Mouse (Mus musculus) thymus, adult 18-20 months (tissue): Measurements from ENCODE around the gene Usp44.

Experiments used
- DNase-seq, 2 experiments: peaks; one replicate each; pipeline ENCODE4 v3.0.0; 2022; ENCODE audit warnings: mixed read lengths in 2 of 2

The Usp44 gene

DNA sequence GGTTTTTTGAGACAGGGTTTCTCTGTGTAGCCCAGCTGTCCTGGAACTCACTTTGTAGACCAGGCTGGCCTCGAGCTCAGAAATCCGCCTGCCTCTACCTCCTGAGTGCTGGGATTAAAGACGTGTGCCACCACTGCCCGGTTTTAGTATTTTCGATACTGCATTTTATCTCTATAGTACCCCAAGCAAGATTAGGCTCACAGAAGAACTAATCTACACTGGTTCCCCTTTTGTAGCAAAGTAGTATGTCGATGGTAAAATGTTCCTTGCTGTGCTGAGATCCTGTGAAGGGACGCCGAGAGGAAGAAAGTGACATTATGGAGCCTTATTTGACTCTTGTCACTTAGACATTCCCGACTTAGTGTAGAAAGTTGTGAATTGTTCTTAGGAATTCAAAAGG is 23.8 kb downstream of the Usp44 start:
- no peak for DNase-seq

DNA sequence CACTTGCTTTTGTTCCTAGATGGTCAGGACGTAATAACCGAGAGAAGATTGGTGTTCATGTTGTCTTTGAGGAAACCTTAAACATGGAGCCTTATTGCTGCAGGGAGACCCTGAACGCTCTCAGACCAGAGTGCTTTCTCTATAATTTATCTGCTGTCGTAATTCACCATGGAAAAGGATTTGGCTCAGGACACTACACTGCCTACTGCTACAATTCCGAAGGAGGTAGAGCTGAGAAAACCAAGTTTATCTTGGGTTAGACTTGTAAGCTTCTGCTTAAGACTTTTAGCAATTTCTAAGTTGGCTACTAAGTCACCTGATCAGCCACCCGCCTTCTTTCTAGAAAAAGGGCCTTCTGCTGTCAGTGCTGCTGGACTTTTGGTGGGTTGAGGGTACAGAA is 24.7 kb downstream of the Usp44 start:
- no peak for DNase-seq

DNA sequence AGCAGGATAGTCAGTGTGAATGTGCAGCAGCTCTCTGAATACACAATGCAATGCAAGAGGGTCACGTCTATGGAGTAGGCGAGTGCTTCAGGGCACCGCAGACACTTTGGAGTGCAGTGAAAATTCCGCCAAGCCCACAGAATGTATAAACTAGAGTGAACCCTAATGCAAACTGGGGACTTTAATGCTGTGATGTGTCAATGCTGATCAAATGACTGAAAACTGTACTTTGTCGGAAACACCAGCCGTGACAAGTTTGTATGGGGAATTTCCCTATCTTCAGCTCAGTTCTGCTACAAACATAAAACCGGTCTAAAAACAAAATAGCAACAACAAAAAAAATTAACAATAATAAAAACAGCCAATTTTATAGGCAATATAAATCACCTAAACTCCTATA is 37.0 kb downstream of the Usp44 start:
- DNase-seq, result no peak

DNA sequence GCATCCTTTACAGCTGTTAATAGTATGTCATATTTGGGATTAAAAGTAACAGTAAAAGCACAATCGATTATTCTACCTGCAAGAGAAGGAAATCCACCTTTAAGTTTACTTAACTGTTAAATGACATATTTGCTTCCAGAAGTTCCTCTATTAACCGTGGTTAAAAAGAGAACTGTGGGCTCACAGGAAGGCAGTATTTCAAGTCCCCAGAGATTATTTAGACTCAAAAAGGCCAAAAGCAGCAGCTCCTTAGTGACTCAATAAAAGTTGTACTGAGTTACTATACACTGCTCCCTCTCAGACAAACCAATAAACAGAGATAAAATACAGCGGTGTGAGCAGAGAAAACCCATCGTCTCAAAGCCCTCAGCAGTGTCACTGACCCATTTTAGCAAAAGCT is 37.5 kb downstream of the Usp44 start:
- no peak for DNase-seq

DNA sequence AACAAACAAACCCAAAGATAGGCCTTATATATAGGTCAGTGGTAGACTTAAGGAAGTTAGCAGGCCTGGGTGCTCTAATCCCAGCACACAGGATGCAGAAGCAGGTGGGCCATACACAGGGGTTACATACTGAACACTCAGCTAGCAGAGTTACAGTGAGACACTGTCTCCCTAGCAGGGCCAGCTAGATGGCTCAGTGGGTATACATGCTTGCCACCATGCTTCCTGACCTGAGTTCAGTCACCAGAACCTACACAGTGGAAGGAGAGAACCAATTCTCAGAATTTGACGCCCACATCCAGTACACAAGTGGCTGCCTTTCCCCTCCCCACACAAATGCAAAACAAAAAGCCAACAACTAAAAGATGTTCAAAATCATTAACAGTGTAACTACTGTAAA is 45.4 kb downstream of the Usp44 start:
- no peak for DNase-seq

DNA sequence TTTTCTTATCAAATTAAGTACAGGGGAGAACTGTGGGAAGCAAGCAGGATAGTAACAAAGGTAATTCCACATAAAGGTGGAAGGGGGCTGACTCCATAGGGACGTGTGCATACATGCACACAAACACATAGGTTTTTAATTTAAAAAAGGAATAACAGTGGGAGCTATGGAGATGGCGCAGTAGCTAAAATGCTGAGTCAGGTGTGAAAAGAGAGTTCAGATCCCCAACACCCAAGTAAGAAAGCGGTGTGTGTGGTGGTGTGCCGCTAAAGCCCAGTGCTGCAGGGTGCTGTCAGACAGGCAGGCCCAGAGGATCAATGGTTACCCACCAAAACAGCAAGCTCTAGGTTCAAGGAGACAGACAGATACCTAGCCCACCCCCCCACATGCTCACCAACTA is 47.4 kb downstream of the Usp44 start:
- no peak for DNase-seq

DNA sequence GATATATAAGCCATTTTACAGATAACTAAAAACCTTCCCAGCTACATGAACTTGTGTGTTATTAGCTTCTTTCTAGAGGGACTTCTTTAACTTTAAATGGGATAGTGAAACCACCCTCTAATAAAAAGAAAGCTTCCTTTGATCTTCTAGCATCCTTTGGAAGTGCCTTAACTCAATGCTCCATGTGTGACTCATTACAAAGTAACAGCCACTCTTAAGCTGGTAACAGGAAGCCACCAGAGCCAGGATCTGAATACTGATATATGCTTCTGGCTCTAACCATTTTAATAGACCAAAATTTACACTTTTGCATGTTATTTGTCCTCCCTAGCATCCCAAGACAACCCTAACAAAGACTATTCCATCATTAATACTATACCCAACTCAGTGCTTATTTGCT is 50.6 kb downstream of the Usp44 start:
- DNase-seq, result no peak

DNA sequence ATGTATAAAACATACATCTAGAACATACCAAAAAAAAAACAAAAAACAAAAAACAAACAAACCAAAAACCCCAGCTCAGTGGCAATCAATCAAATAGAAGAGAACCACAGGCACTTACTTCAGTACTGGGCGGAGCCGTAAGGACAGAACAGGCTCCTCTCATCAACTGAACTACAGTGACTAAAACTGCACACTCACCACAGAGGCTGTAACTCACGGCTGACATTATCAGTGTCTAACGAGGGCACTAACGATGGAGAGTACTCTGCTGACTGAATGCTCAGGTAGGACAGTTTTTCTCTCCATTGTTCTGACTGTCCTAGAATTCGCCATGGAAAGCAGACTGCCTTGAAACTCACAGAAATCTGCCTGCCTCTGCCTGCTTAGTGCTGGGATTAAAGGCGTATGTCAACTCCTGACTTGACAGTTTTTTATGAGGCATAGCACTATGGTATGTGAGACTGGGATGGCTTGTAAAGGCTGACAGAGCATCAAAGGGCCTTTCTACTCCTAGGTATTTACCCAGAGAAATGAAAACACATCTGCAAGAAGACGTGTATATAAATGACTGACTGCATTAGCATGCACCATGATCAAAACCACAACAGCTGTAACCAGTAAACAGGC is 51.5 kb downstream of the Usp44 start:
- DNase-seq, result no peak

DNA sequence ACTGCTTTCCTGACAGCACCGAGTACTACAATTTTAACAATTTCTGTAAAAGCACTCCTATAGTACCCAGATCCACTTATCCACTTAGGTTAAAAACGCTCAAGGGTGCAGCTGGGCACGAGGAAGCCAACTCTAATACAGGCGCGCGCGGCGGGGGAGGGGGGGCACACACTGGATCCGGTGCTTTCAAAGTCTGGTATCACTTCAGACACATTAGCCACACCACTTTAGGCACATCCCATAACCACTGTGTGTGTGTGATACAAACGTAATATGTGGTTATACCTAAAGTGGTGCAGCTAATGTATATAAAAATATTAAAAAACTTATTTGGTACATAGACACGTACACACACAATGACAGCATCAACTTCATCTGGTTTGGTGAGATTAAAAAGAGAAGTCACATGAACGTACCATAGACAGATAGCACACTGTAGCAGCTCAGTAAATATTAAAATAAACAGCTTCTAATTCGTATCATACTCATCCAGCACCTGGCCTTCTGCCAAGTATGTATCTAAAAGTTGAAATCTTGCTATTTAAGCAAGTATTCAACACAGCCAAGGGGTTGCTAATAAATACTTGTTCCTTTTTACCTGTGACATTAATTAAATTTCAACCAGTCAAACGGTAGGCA is 54.6 kb downstream of the Usp44 start:
- DNase-seq, result no peak

DNA sequence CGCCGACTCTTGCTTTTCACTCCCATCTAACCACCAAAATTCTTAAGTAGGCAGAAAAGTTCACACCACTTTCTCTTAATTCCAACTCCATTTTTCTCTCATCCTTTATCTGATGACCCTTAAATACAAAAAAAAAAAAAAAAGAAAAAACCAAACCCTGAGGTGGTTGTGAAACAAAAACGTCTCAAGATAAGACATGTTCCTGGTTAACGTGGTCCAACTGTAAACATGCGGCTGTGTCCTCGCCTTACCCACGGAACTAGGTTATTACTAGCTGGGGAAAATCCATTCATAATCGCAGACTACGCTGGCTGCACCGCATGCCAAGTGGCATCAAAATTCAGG is 57.2 kb downstream of the Usp44 start:
- DNase-seq, result no peak

DNA sequence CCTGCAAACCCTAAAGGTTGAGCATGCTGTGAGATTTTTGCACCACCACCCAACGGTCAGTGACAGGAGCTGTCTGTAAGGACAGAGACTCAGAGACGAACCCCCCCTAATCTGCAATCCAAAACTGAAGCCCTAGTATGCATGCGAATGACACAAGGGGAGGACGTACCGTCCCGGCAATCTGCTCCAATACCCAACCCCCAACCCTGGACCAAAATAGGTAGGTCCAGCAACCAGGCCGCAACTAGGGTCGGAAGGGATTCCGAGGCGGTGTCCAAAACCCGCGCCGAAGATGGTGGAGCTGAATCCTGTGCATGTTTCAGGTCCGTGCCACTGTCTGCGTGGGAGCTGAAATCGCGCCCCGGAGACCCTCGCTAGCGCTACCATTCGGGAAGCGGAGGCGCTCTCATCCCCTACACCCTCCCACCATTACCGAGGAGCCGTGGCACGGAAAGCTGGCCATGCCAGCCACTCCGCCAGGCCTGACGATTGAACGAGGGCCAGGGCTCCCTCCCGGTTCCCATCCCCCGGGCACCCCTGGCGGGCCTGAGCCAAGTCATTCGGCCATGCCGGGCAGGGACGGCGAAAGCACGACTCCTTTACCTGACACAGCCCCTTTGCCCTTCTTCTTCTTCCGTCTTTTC is 57.7 kb downstream of the Usp44 start:
- DNase-seq, result peak; percentile 37 to 56

DNA sequence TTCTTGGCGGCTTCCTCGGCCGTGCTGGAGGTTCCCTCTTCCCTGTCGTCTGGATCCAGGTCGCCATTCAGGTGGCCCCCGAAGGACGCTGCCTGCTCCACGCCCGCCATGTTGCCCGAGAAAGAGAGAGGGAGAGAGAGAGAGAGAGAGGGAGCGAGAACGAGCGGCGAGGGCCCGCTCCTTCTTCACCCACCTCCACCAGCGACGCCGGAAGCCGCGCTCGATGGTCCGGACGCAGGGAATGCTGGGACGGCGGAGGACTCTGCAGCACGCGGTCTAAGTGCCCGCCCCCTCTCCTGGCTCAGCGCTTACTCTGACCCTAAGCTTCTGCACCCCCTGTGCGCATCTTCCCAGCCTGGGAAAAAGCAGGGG is 58.2 kb downstream of the Usp44 start:
- peak; percentile 80 to 81 for DNase-seq

DNA sequence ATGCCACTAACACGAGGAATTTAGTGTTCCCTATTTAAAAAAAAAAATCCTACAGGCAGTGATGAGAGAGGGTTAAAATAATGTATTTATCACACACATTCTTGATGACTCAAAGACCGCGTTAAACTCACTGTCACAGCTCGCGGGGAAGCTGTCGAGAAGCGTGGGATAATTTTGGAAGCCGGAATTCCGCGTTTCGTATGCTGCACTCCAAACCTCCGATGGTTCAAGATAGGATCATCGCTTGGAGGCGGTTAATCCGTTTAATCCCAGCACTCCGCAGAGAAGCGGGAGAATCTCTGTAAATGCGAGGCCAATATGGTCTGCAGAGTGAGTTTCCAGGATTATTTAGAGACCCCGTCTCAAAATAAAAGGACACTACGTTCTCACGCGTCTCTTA is 58.6 kb downstream of the Usp44 start:
- DNase-seq, result no peak

DNA sequence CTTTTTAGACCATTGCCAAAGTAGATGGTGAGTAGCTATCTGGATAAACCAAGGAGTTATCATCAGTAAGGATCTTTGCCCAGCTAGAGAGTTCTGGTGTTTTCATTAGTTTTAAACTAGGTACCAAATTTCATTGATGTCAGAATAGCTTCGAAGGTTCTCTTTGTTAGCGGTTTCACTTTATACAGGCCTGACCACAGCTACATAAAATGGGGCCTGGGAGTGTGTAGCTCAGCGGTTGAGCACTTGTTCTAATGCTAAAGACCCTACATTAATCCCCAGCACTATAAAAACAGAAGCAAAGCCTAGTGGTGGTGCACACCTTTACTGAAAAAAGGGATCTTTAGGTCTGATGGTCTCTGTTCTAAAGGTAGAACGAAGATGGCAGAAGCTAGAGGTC is 59.2 kb downstream of the Usp44 start:
- DNase-seq, result no peak

DNA sequence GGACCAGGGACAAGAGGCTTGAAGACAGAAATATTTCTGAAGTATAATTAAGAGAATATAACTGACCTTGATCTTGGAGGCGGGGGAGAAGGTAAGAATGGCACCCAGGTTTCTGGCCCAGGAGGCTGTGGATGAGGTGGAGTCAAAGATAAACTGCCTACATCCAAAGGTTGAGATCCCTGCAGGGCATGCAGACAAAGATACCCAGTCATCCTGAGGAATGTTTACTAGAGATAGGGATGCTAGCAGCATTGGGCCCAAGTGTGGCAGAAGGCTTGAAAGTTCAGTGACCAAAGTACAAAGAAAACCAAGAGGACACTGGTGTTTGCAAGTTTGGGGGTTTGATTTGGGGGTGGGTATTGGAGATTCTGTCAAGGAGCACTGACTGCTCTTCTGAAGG is 59.7 kb downstream of the Usp44 start:
- DNase-seq, result no peak

DNA sequence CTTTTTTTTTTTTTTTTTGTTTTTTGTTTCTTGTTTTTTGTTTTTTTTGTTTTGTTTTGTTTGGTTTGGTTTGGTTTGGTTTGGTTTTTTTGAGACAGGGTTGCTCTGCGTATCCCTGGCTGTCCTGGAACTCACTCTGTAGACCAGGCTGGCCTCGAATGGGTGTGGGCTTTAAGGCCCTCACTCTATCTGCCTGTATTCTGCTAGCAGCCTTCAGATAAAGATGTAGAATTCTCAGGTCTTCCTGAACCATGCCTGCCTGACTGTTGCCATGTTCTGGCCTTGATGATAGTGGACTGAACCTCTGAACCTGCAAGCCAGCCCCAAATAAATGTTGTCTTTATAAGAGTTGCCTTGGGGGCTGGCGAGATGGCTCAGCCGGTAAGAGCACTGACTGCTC is 61.2 kb downstream of the Usp44 start:
- DNase-seq, result no peak

DNA sequence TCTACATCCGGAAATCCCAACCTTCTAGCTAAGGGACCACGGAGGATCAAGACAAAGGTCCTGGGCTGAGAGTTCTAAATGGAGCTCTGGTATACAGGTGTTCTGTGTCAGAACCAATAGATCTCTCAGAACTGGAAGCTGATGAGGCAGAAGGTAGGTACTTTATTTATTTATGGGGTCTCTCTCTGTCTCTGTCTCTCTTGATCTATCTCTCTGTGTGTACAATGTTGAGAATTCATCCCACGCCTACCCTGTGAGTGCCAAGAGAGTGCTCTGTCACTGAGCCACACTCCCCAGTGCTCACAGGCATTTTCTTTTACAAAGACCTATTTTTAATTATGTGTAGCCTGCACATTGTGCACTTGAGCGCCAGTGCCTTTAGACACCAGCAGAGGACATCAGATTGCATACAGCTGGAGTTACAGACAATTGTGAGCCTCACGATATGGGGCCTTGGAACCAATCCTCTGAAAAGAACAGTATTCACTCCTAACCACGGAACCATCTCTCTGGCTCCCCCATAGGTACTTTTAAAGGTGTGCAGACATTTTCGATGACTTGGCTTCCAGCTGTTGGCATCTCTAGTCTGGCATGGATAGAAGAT is 65.8 kb downstream of the Usp44 start, which contains the start of gene Metap2:
Gene Metap2 (minus strand): TSS at position 51 of the 604 bp plus-strand sequence.
- no peak for DNase-seq

DNA sequence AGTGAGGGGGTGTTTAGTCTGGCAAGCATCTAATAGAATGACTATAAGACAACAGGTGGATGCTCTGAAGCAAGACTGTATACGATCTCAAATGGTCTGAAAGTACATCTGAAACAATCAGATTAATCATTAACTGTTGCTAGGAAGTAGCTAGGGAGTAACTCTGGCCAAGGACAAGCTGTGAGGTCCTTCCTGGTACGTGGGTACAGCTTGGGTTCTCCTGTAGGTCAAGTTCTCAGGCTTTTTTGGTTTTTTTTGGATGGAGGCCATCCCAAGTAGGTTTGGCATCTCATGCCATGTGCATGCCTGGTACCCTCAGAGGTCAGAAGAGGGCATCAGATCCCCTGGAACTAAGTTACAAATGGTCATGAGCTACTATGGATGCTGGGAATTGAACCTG is 67.9 kb downstream of the Usp44 start:
- DNase-seq, result no peak

DNA sequence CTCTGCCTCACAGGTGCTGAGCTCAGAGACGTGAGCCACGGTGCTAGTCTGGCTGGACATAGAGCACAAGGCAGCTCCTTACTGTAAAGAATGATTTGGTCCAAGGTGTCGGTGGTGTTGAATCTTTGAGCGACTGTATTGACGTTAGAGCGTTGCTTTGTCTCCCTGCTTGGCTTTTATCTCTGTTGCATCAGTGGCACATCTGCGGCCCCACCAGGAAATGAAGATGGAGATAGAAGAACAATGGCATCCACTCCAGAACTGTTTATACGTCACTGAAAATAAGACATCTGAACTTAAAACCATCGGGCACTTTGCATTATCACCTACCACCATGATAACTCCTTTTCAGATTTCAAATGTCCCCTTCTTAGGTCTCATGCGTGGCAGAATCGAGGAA is 68.6 kb downstream of the Usp44 start:
- DNase-seq, result no peak

DNA sequence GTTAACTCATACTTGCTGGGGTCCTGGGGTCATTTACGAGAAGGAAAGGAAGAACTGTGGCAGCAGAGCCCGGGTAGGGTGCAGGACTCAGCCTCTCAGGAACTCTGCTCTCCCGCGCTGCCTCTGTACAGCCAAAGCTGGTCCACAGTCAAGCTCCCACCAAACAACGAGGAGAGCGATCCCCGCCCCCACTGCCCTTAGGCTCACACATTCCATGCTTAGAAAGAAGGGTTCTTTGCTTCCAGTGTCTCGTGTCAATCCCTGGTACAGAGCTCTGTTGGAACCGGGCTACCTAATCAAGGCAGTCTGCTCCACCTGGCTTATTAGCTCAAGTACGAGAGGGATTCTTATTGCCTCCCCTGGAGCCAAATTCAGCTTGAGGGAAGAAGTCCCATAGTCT is 76.0 kb downstream of the Usp44 start:
- no peak for DNase-seq
